Mouse (Mus musculus): ENCODE results near the gene Gm27027. TPM values are rescaled to one million over a fixed set of nuclear protein-coding genes. Genes with fewer than 3 reads are reported as not detected.
A peak's percentile ranks its signal among the peaks of the same experiment; 100 is the strongest.

Gm27027 gene
- total and polyA plus RNA-seq, 2 experiments from 2014 or later, result not detected

DNA sequence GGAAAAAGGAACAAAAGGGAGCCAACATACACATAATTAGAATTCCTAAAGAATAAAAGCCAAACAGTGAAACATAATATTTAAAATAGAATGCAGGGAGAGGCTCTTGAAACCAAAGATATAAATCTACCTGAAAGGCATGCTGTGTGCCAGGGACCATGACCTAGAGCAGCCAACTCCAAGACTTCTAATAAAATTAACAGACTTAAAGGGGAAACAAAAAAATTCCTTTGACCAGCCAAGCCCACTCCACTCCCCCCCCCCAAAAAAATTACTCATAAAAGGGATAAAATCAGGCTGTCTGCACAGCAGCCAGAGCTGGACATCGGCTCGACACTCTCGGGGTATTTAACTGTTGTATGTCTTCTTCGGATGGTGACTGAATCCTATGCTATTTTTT, 51.3 kb downstream of the Gm27027 start:
- Histone ChIP-seq H3K4me3 (ENCODE audit: low read depth, low read length) (no peak overlapping the region), H3K27me3 (ENCODE audit: control insufficient read depth, insufficient read depth, low read length) (0 out of 2 replicates have a peak, but pooled peaks cover 4% of the 10 kb centered on the region), H3K27ac (ENCODE audit: low read depth) (no peak overlapping the region), H3K9me3 (replicated peaks; ENCODE audit: control insufficient read depth, low read length) (peaks cover 15% of the 10 kb centered on the region), H3K36me3 (replicated peaks; ENCODE audit: control insufficient read depth, insufficient read depth, low read length) (no peaks in the 10 kb centered on the region), H3K4me2 (ENCODE audit: low read depth, low read length) (no peak overlapping the region), H3K4me1 (ENCODE audit: control insufficient read depth, insufficient read depth) (peaks cover 15% of the 10 kb centered on the region), H3K9ac (replicated peaks; ENCODE audit: low read depth, low read length) (no peak overlapping the region)
- ATAC-seq (ENCODE audit: insufficient read depth, low read depth) (no peak), DNase-seq (ENCODE audit: low spot score) (no peak)
- WGBS, result 93% methylated on average over 4 of the region's 4 CpGs
- no peak for TF ChIP-seq CTCF (IDR thresholded peaks at IDR 0.05; ENCODE audit: low read depth)
- TF ChIP-seq EP300 (IDR thresholded peaks at IDR 0.05; ENCODE audit: low read depth), result no peak

DNA sequence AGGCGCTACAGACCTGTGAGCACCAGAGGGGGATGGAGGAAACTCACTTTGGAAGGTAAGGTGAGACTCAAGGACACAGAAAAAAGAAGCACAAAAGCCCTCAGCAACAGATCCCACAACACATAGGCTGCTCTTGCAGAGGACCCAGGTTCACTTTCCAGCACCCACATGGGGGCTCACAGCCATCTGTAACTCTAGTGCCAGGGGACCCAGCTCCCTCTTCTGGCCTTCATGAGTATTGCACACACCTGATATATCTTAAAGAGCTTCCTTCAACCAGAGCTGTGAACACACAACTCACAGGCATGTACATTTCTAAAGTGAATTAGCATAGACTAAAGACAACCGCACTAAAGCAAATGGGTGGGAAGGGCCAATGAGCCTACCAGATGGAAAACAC, 52.1 kb downstream of the Gm27027 start:
- Histone ChIP-seq H3K36me3 (replicated peaks; ENCODE audit: control insufficient read depth, insufficient read depth, low read length) (no peaks in the 10 kb centered on the region), H3K27ac (ENCODE audit: low read depth) (no peak overlapping the region)
- 91% methylated on average over 2 of the region's 2 CpGs for WGBS

DNA sequence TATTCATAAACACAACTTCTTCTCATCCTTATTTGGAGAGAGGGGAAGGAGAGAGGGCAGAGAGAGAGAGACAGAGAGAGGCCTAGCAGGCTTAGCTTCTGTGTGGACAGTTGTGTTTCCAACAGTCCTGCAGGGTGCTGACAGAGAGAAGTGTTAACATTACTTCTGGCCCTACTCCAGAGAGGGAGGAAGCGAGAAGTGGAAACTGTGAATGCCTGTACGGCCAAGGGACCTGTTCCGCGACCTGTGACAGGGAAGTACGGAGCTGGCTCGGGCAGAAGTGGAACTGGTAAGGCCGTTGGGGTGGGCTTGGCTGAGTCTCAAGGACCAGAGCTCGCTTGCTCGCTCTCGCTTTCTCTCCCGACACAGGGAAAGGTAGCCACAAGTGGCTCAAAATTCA, 54.5 kb downstream of the Gm27027 start:
- peak overlapping the region; percentile 44 for H3K4me2 ChIP-seq (ENCODE audit: low read depth, low read length)
- 0 out of 2 replicates have a peak, but pooled peaks cover 4% of the 10 kb centered on the region for H3K27me3 ChIP-seq (ENCODE audit: control insufficient read depth, insufficient read depth, low read length)
- 0 out of 2 replicates have a peak overlapping the region, but pooled peaks have one; percentile 2 for H3K4me3 ChIP-seq (ENCODE audit: low read depth, low read length)
- no peak overlapping the region for H3K9ac ChIP-seq (replicated peaks; ENCODE audit: low read depth, low read length)
- no peaks in the 10 kb centered on the region for H3K36me3 ChIP-seq (replicated peaks; ENCODE audit: control insufficient read depth, insufficient read depth, low read length)
- peaks cover 18% of the 10 kb centered on the region for H3K4me1 ChIP-seq (ENCODE audit: control insufficient read depth, insufficient read depth)
- no peak overlapping the region for H3K27ac ChIP-seq (ENCODE audit: low read depth)
- H3K9me3 ChIP-seq (replicated peaks; ENCODE audit: control insufficient read depth, low read length), result peaks cover 9% of the 10 kb centered on the region
- ATAC-seq (ENCODE audit: insufficient read depth, low read depth), result peak; percentile 79
- DNase-seq (ENCODE audit: low spot score), result peak; percentile 78
- WGBS, result 10% methylated on average over 11 of the region's 11 CpGs
- TF ChIP-seq CTCF (IDR thresholded peaks at IDR 0.05; ENCODE audit: low read depth), result no peak
- TF ChIP-seq EP300 (IDR thresholded peaks at IDR 0.05; ENCODE audit: low read depth), result no peak

More for the DNA sequence above, 52.1 kb downstream of the Gm27027 start:
- no peak overlapping the region for H3K4me2 ChIP-seq (ENCODE audit: low read depth, low read length)
- DNase-seq (ENCODE audit: low spot score), result no peak
- H3K9me3 ChIP-seq (replicated peaks; ENCODE audit: control insufficient read depth, low read length), result peaks cover 13% of the 10 kb centered on the region
- peaks cover 15% of the 10 kb centered on the region for H3K4me1 ChIP-seq (ENCODE audit: control insufficient read depth, insufficient read depth)
- H3K9ac ChIP-seq (replicated peaks; ENCODE audit: low read depth, low read length), result no peak overlapping the region
- H3K27me3 ChIP-seq (ENCODE audit: control insufficient read depth, insufficient read depth, low read length), result 0 out of 2 replicates have a peak, but pooled peaks cover 4% of the 10 kb centered on the region
- no peak for ATAC-seq (ENCODE audit: insufficient read depth, low read depth)
- TF ChIP-seq CTCF (IDR thresholded peaks at IDR 0.05; ENCODE audit: low read depth), result no peak
- TF ChIP-seq EP300 (IDR thresholded peaks at IDR 0.05; ENCODE audit: low read depth), result no peak
- no peak overlapping the region for H3K4me3 ChIP-seq (ENCODE audit: low read depth, low read length)

GRCm38 (mm10) chr2:93938534-93938933, 57.6 kb downstream of the Gm27027 start:
- Histone ChIP-seq H3K27me3 (ENCODE audit: control insufficient read depth, insufficient read depth, low read length) (0 out of 2 replicates have a peak, but pooled peaks cover 7% of the 10 kb centered on the region), H3K36me3 (replicated peaks; ENCODE audit: control insufficient read depth, insufficient read depth, low read length) (no peaks in the 10 kb centered on the region), H3K4me2 (ENCODE audit: low read depth, low read length) (no peak overlapping the region), H3K27ac (ENCODE audit: low read depth) (no peak overlapping the region), H3K4me1 (ENCODE audit: control insufficient read depth, insufficient read depth) (peaks cover 18% of the 10 kb centered on the region), H3K9me3 (replicated peaks; ENCODE audit: control insufficient read depth, low read length) (peaks cover 2% of the 10 kb centered on the region), H3K4me3 (ENCODE audit: low read depth, low read length) (no peak overlapping the region), H3K9ac (replicated peaks; ENCODE audit: low read depth, low read length) (no peak overlapping the region)
- no peak for TF ChIP-seq EP300 (IDR thresholded peaks at IDR 0.05; ENCODE audit: low read depth)
- no peak for TF ChIP-seq CTCF (IDR thresholded peaks at IDR 0.05; ENCODE audit: low read depth)
- no peak for DNase-seq (ENCODE audit: low spot score)
- 21% methylated on average over 9 of the region's 9 CpGs for WGBS
- ATAC-seq (ENCODE audit: insufficient read depth, low read depth), result peak; percentile 12; the same call in 1 of the 2 replicates

DNA sequence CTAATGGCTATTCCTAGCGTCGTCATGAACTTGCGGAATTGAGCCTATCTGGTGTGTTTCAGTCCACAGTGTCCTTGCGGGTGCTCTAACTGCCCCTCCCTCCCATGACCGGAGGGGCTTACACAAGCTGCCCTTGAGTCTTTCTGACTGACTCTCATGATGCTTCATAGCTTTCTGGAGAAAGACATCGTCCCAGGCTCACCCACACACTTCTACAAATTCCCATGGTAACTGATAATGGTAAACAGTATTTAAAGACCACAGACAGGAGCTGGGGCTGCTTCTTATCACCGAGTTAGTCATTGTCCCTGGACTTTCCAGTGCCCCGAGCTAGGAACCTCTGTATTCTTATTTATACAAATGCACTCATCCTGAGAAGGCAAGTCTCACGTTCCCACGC, 67.3 kb downstream of the Gm27027 start:
- no peaks in the 10 kb centered on the region for H3K4me1 ChIP-seq (ENCODE audit: control insufficient read depth, insufficient read depth)
- H3K36me3 ChIP-seq (replicated peaks; ENCODE audit: control insufficient read depth, insufficient read depth, low read length), result no peaks in the 10 kb centered on the region
- ATAC-seq (ENCODE audit: insufficient read depth, low read depth) (no peak), DNase-seq (ENCODE audit: low spot score) (peak; percentile 26)
- H3K27ac ChIP-seq (ENCODE audit: low read depth), result no peak overlapping the region
- WGBS, result 50% methylated on average over 10 of the region's 10 CpGs
- no peak overlapping the region for H3K4me2 ChIP-seq (ENCODE audit: low read depth, low read length)
- no peaks in the 10 kb centered on the region for H3K9me3 ChIP-seq (replicated peaks; ENCODE audit: control insufficient read depth, low read length)
- H3K9ac ChIP-seq (replicated peaks; ENCODE audit: low read depth, low read length), result no peak overlapping the region
- TF ChIP-seq EP300 (IDR thresholded peaks at IDR 0.05; ENCODE audit: low read depth) (no peak), CTCF (IDR thresholded peaks at IDR 0.05; ENCODE audit: low read depth) (no peak)
- H3K4me3 ChIP-seq (ENCODE audit: low read depth, low read length), result no peak overlapping the region
- H3K27me3 ChIP-seq (ENCODE audit: control insufficient read depth, insufficient read depth, low read length), result no peaks in the 10 kb centered on the region

All from heart, postnatal 0 days (tissue).